Mouse (Mus musculus): Measurements from ENCODE around the gene Map3k13. TPM values are rescaled to one million over a fixed set of nuclear protein-coding genes. Genes with fewer than 3 reads are reported as not detected.
A peak's percentile ranks its signal among the peaks of the same experiment; 100 is the strongest.
"Not testable (repeated sequence)": the region's sequence is repeated elsewhere in the genome, so short reads cannot be mapped to it uniquely, and the experiment has no call there.

Map3k13 gene
- total RNA-seq, 1 experiment from 2014 or later = 2.0 TPM

- DNase-seq = not testable (repeated sequence)
Measured at GRCm38 (mm10) chr16:21908906-21909305, 114.8 kb downstream of the Map3k13 start.

GRCm38 (mm10) chr16:21913347-21913746 lies 119.2 kb downstream of the Map3k13 start:
- no peak for DNase-seq

- DNase-seq = no peak
Measured at GRCm38 (mm10) chr16:21916681-21917080, 122.5 kb downstream of the Map3k13 start.

- DNase-seq = no peak
Measured at GRCm38 (mm10) chr16:21928471-21928870, 134.3 kb downstream of the Map3k13 start.

- peak; percentile 93 for DNase-seq
Measured at GRCm38 (mm10) chr16:21946761-21947715, 152.9 kb downstream of the Map3k13 start, which contains the start of gene Tmem41a. TSS of gene Tmem41a (minus strand) at chr16:21947552.

GRCm38 (mm10) chr16:21955591-21955990 lies 161.4 kb downstream of the Map3k13 start:
- peak; percentile 71 for DNase-seq

- no peak for DNase-seq
Measured at GRCm38 (mm10) chr16:21965576-21965975, 171.4 kb downstream of the Map3k13 start.

GRCm38 (mm10) chr16:21969874-21970273 lies 175.7 kb downstream of the Map3k13 start:
- no peak for DNase-seq

- no peak for DNase-seq
Measured at GRCm38 (mm10) chr16:21970536-21970935, 176.4 kb downstream of the Map3k13 start.

- no peak for DNase-seq
Measured at GRCm38 (mm10) chr16:21971446-21971845, 177.3 kb downstream of the Map3k13 start.

- DNase-seq = peak; percentile 57
Measured at GRCm38 (mm10) chr16:21976203-21976602, 182.1 kb downstream of the Map3k13 start.

- DNase-seq = no peak
Measured at GRCm38 (mm10) chr16:21977347-21977746, 183.2 kb downstream of the Map3k13 start.

Other genes with a start within 250 kb of the Map3k13 start
- gene 2510009E07Rik, start 99.7 kb upstream of the Map3k13 start, total RNA-seq (2021) = 16.7 and 17.5 TPM in 2 replicates
- 81.5 and 84.5 TPM in 2 replicates for gene Ehhadh, start 6.5 kb upstream of the Map3k13 start, total RNA-seq (2021)
- gene Tmem41a, start 153.2 kb downstream of the Map3k13 start, total RNA-seq (2021) = 16.7 and 21.1 TPM in 2 replicates
- 0.63 and 0.75 TPM in 2 replicates for gene Liph, start 201.3 kb downstream of the Map3k13 start, total RNA-seq (2021)
- gene Senp2, start 215.1 kb downstream of the Map3k13 start, total RNA-seq (2021) = 45.2 and 47.3 TPM in 2 replicates